Mouse (Mus musculus) ES-E14 (cell line): ENCODE measurements around the gene B430306N03Rik. TPM values are rescaled to one million over a fixed set of nuclear protein-coding genes. Genes with fewer than 3 reads are reported as not detected.

Experiments used
- DNase-seq: peaks from one replicate; pipeline ENCODE4 v3.0.0-alpha.2; 2013; ENCODE audit warnings: low read depth, low spot score
- H3K27ac ChIP-seq: 2 replicates; pipeline ENCODE4 v1.5.1; 2012; ENCODE audit warnings: low read depth, mild to moderate bottlenecking, low read length, moderate library complexity, mixed read lengths; ENCODE audit not compliant: poor library complexity, insufficient read depth, severe bottlenecking
- H3K36me3 ChIP-seq: 2 replicates; pipeline ENCODE4 v1.6.1; 2012; ENCODE audit warnings: mild to moderate bottlenecking, low read length, moderate library complexity, mixed read lengths; ENCODE audit not compliant: control insufficient read depth, poor library complexity, insufficient read depth, severe bottlenecking
- H3K4me1 ChIP-seq, 2 experiments: fragments of 150-350 bp in 1 of 2; sonication (generic) in 1 of 2; 2 replicates each; pipeline ENCODE4 v1.6.1; 2012; ENCODE audit warnings: low read length in 2 of 2, mild to moderate bottlenecking in 1 of 2, mixed read lengths in 1 of 2; ENCODE audit not compliant: control insufficient read depth in 2 of 2, insufficient read depth in 2 of 2, poor library complexity in 1 of 2
- H3K4me3 ChIP-seq, 2 experiments: fragments of 150-350 bp in 1 of 2; sonication (generic) in 1 of 2; 2 replicates each; pipeline ENCODE4 v1.5.1; 2012; ENCODE audit warnings: low read length in 2 of 2, low read depth in 1 of 2, mild to moderate bottlenecking in 1 of 2, mixed read lengths in 1 of 2; ENCODE audit not compliant: insufficient read depth in 1 of 2, poor library complexity in 1 of 2, severe bottlenecking in 1 of 2
- H3K9ac ChIP-seq: 2 replicates; pipeline ENCODE4 v1.6.1; 2012; ENCODE audit warnings: low read depth, mild to moderate bottlenecking, low read length, mixed read lengths; ENCODE audit not compliant: poor library complexity, insufficient read depth, severe bottlenecking
- H3K9me3 ChIP-seq: fragments of 150-350 bp; sonication (generic); 2 replicates; pipeline ENCODE4 v1.6.1; 2012; ENCODE audit warnings: low read depth, mild to moderate bottlenecking, low read length; ENCODE audit not compliant: control insufficient read depth, insufficient read depth
- CHD2 ChIP-seq: IDR thresholded peaks from 2 replicates; pipeline ENCODE4 v1.6.1; 2014; ENCODE audit warnings: mild to moderate bottlenecking, low read depth, low read length, inconsistent platforms
- HCFC1 ChIP-seq: IDR thresholded peaks from 2 replicates; pipeline ENCODE4 v1.6.1; 2012; ENCODE audit warnings: low read length, inconsistent platforms, borderline replicate concordance; ENCODE audit not compliant: insufficient read depth
- MAFK ChIP-seq: IDR thresholded peaks from 2 replicates; pipeline ENCODE4 v1.6.1; 2014; ENCODE audit warnings: mild to moderate bottlenecking, low read depth, low read length, inconsistent platforms; ENCODE audit not compliant: insufficient read depth
- ZC3H11A ChIP-seq: IDR thresholded peaks from 2 replicates; pipeline ENCODE4 v1.6.1; 2012; ENCODE audit warnings: low read depth, mild to moderate bottlenecking, inconsistent platforms, low read length, borderline replicate concordance
- ZNF384 ChIP-seq: IDR thresholded peaks from 2 replicates; pipeline ENCODE4 v1.6.1; 2012; ENCODE audit warnings: low read depth, low read length, inconsistent platforms
- in situ Hi-C, 2 experiments: fragments of 600-800 bp; cut with MboI; formaldehyde crosslinking; loops; one replicate each; pipeline ENCODE4 v1.15.1; 2025; ENCODE audit warnings: low sequenced_read_pairs in 2 of 2, inconsistent platforms in 1 of 2; ENCODE audit not compliant: unreplicated experiment in 2 of 2
- total RNA-seq: library from RNA; depleted of rRNA; stranded (reverse); fragments of 300-350 nt; gene quantifications from 2 replicates; pipeline ENCODE4 v1.2.3, GENCODE M21; 2012

Gene B430306N03Rik
- total RNA-seq, 1 experiment = 0.13 TPM

GRCm38 (mm10) chr17:48359616-48360015 lies 43.7 kb downstream of the B430306N03Rik start, which contains the start of gene Treml1:
TSS of gene Treml1 (plus strand) at chr17:48359916.
- TF ChIP-seq HCFC1 (no peak), CHD2 (no peak), MAFK (no peak), ZNF384 (no peak), ZC3H11A (no peak)

GRCm38 (mm10) chr17:48360462-48360861 lies 44.5 kb downstream of the B430306N03Rik start:
- DNase-seq = no peak
- no peaks in the 10 kb centered on the region for H3K9me3 ChIP-seq
- in situ Hi-C loops = no loop called here
- no peak overlapping the region for H3K4me3 ChIP-seq
- peaks cover 0 to 4% of the 10 kb centered on the region in 2 experiments; a peak in 2 of 4 replicates for H3K4me1 ChIP-seq
- no peak overlapping the region for H3K27ac ChIP-seq
- TF ChIP-seq ZNF384 (no peak), ZC3H11A (no peak), MAFK (no peak), HCFC1 (no peak), CHD2 (no peak)
- no peak overlapping the region for H3K9ac ChIP-seq
- H3K36me3 ChIP-seq = no peaks in the 10 kb centered on the region

More at GRCm38 (mm10) chr17:48359616-48360015, 43.7 kb downstream of the B430306N03Rik start, which contains the start of gene Treml1:
- no peak within 1 kb of the TSS for H3K27ac ChIP-seq
- no peak for DNase-seq
- no peak within 1 kb of the TSS for H3K9ac ChIP-seq
- H3K4me3 ChIP-seq = no peak within 1 kb of the TSS
- peaks cover 0 to 2% of the 10 kb centered on the region in 2 experiments; a peak in 2 of 4 replicates for H3K4me1 ChIP-seq
- in situ Hi-C loops = no loop called here
- H3K36me3 ChIP-seq = no peaks in the 10 kb centered on the region
- no peaks in the 10 kb centered on the region for H3K9me3 ChIP-seq

GRCm38 (mm10) chr17:48362346-48362745 lies 46.4 kb downstream of the B430306N03Rik start:
- H3K4me1 ChIP-seq = peaks cover 0 to 7% of the 10 kb centered on the region in 2 experiments; a peak in 2 of 4 replicates
- no peak for DNase-seq
- no peak overlapping the region for H3K4me3 ChIP-seq
- H3K9me3 ChIP-seq = no peaks in the 10 kb centered on the region
- no peaks in the 10 kb centered on the region for H3K36me3 ChIP-seq
- no peak overlapping the region for H3K9ac ChIP-seq
- in situ Hi-C loops = no loop called here
- no peak overlapping the region for H3K27ac ChIP-seq
- TF ChIP-seq ZC3H11A (no peak), HCFC1 (no peak)

GRCm38 (mm10) chr17:48362966-48363365 lies 47.0 kb downstream of the B430306N03Rik start:
- TF ChIP-seq HCFC1 = no peak
- no peak for TF ChIP-seq ZC3H11A
- no peak for TF ChIP-seq MAFK
- no peak for TF ChIP-seq CHD2
- TF ChIP-seq ZNF384 = no peak
- Histone ChIP-seq H3K27ac (no peak overlapping the region), H3K9me3 (no peaks in the 10 kb centered on the region), H3K9ac (no peak overlapping the region), H3K4me3 (no peak overlapping the region), H3K4me1 (peaks cover 0 to 7% of the 10 kb centered on the region in 2 experiments; a peak in 1 of 4 replicates), H3K36me3 (no peaks in the 10 kb centered on the region)
- no peak for DNase-seq
- in situ Hi-C loops = no loop called here

GRCm38 (mm10) chr17:48363421-48363965 lies 47.6 kb downstream of the B430306N03Rik start:
- no peak for DNase-seq
- TF ChIP-seq MAFK (no peak), CHD2 (no peak), ZC3H11A (no peak), HCFC1 (no peak), ZNF384 (no peak)
- H3K4me1 ChIP-seq = peaks cover 0 to 7% of the 10 kb centered on the region in 2 experiments; a peak in 1 of 4 replicates
- no peak overlapping the region for H3K9ac ChIP-seq
- no peak overlapping the region for H3K4me3 ChIP-seq
- no peak overlapping the region for H3K27ac ChIP-seq
- H3K36me3 ChIP-seq = no peaks in the 10 kb centered on the region
- in situ Hi-C loops = no loop called here
- H3K9me3 ChIP-seq = no peaks in the 10 kb centered on the region
